Mouse (Mus musculus) cerebellum, adult 2 months (tissue): Measurements from ENCODE around the gene Cask.

Experiments used
- CTCF ChIP-seq: fragments of 200-500 bp; IDR thresholded peaks from 2 replicates; pipeline ENCODE4 v1.5.1; 2011; ENCODE audit warnings: low read depth, mild to moderate bottlenecking, control low read depth, low read length, moderate library complexity, borderline replicate concordance; ENCODE audit not compliant: insufficient read depth
- POLR2A ChIP-seq: fragments of 200-500 bp; IDR thresholded peaks from 2 replicates; pipeline ENCODE4 v1.6.1; 2011; ENCODE audit warnings: low read length, control low read depth, borderline replicate concordance; ENCODE audit not compliant: insufficient read depth

DNA sequence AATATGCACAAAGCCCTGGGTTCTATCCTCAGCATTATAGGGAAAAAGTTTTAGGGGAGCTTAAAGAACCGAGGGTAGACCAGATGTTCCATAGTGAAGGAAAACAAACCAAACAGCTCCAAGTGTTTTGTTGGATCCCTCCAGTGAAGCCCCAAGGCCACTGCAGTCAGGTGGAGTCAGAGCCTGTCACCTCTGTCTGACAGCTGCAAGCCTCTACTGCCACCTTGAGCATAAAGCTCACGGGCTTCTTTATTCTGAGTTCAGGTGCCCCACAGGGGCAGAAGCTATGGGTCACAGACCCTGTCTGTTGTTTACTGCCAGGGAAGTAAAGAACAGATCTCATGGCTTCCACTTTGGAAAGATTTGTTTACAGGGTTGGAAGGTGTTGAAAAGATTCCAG, 338.0 kb downstream of the Cask start:
- TF ChIP-seq CTCF (0 out of 2 replicates have a peak, but pooled peaks have one; percentile 2), POLR2A (no peak)
